Mouse (Mus musculus): ENCODE results near the gene Sec14l2. TPM values are rescaled to one million over a fixed set of nuclear protein-coding genes. Genes with fewer than 3 reads are reported as not detected.
A peak's percentile ranks its signal among the peaks of the same experiment; 100 is the strongest.

The Sec14l2 gene
- polyA plus RNA-seq (2012; rRNA removed) (6.9 and 9.5 TPM in 2 replicates), polyA plus RNA-seq (2014; fragmentation: Nextera tagmentation; extraction: Ambion mirVana) (4.5 and 6.0 TPM in 2 replicates)

- no peaks in the 10 kb centered on the region; the same call in 1 of the 2 replicates for H3K9me3 ChIP-seq (ENCODE audit: control insufficient read depth, low read length)
- H3K27ac ChIP-seq: no peak within 1 kb of the TSS
- no peak for DNase-seq (ENCODE audit: low read depth in 3 of 3, low spot score in 3 of 3)
- H3K4me3 ChIP-seq (ENCODE audit: insufficient read depth in 1 of 2, low read depth in 2 of 2, low read length in 2 of 2): no peak within 1 kb of the TSS
- H3K4me1 ChIP-seq (replicated peaks; ENCODE audit: control insufficient read depth in 2 of 2, insufficient read depth in 2 of 2, low read length in 1 of 2): peaks cover 4 to 23% of the 10 kb centered on the region in 2 experiments
- no peak for ATAC-seq (ENCODE audit: insufficient read depth)
- H3K4me2 ChIP-seq (ENCODE audit: low read depth): peak within 1 kb of the TSS; percentile 43
- H3K27me3 ChIP-seq (ENCODE audit: control insufficient read depth, insufficient read depth, low read length): peaks cover 24% of the 10 kb centered on the region
- TF ChIP-seq CTCF (IDR thresholded peaks at IDR 0.05; ENCODE audit: low read depth) (no peak), EP300 (IDR thresholded peaks at IDR 0.05; ENCODE audit: low read depth) (no peak)
- H3K36me3 ChIP-seq (replicated peaks; ENCODE audit: control insufficient read depth, insufficient read depth, low read depth): no peaks in the 10 kb centered on the region
- 34% methylated on average over 10 of the region's 10 CpGs for WGBS (ENCODE audit: insufficient replicate concordance)
- H3K9ac ChIP-seq (replicated peaks): 0 out of 2 replicates have a peak within 1 kb of the TSS, but pooled peaks have one; percentile 16
Measured at GRCm38 (mm10) chr11:4122742-4123579, at the start of gene Sec14l2. Gene Sec14l2 (minus strand): TSS chr11:4123415.

- Histone ChIP-seq H3K4me3 (ENCODE audit: insufficient read depth in 1 of 2, low read depth in 2 of 2, low read length in 2 of 2) (no peak overlapping the region), H3K9me3 (ENCODE audit: control insufficient read depth, low read length) (no peaks in the 10 kb centered on the region), H3K36me3 (replicated peaks; ENCODE audit: control insufficient read depth, insufficient read depth, low read depth) (peaks cover 94% of the 10 kb centered on the region), H3K27me3 (ENCODE audit: control insufficient read depth, insufficient read depth, low read length) (no peaks in the 10 kb centered on the region), H3K4me2 (ENCODE audit: low read depth) (no peak overlapping the region), H3K27ac (no peak overlapping the region), H3K9ac (replicated peaks) (no peak overlapping the region), H3K4me1 (replicated peaks; ENCODE audit: control insufficient read depth in 2 of 2, insufficient read depth in 2 of 2, low read length in 1 of 2) (peaks cover 2 to 8% of the 10 kb centered on the region in 2 experiments)
- TF ChIP-seq EP300 (IDR thresholded peaks at IDR 0.05; ENCODE audit: low read depth) (no peak), CTCF (IDR thresholded peaks at IDR 0.05; ENCODE audit: low read depth) (no peak)
- no peak for DNase-seq (ENCODE audit: low read depth in 3 of 3, low spot score in 3 of 3)
- 71% methylated on average over 7 of the region's 7 CpGs for WGBS (ENCODE audit: insufficient replicate concordance)
- ATAC-seq (ENCODE audit: insufficient read depth): no peak
Measured at GRCm38 (mm10) chr11:4166467-4167090, 43.4 kb upstream of the Sec14l2 start.

- Histone ChIP-seq H3K4me3 (ENCODE audit: insufficient read depth in 1 of 2, low read depth in 2 of 2, low read length in 2 of 2) (no peak overlapping the region), H3K4me1 (replicated peaks; ENCODE audit: control insufficient read depth in 2 of 2, insufficient read depth in 2 of 2, low read length in 1 of 2) (peaks cover 8 to 19% of the 10 kb centered on the region in 2 experiments), H3K9me3 (ENCODE audit: control insufficient read depth, low read length) (no peaks in the 10 kb centered on the region), H3K27me3 (ENCODE audit: control insufficient read depth, insufficient read depth, low read length) (no peaks in the 10 kb centered on the region), H3K27ac (no peak overlapping the region), H3K36me3 (replicated peaks; ENCODE audit: control insufficient read depth, insufficient read depth, low read depth) (peaks cover 78% of the 10 kb centered on the region), H3K4me2 (ENCODE audit: low read depth) (no peak overlapping the region), H3K9ac (replicated peaks) (no peak overlapping the region)
- ATAC-seq (ENCODE audit: insufficient read depth) (no peak), DNase-seq (ENCODE audit: low read depth in 3 of 3, low spot score in 3 of 3) (no peak)
- TF ChIP-seq EP300 (IDR thresholded peaks at IDR 0.05; ENCODE audit: low read depth) (no peak), CTCF (IDR thresholded peaks at IDR 0.05; ENCODE audit: low read depth) (no peak)
- WGBS (ENCODE audit: insufficient replicate concordance): 87% methylated on average over 2 of the region's 2 CpGs
Measured at GRCm38 (mm10) chr11:4164701-4165100, 41.5 kb upstream of the Sec14l2 start.

- DNase-seq (ENCODE audit: low read depth in 3 of 3, low spot score in 3 of 3): no peak
- no peaks in the 10 kb centered on the region for H3K27me3 ChIP-seq (ENCODE audit: control insufficient read depth, insufficient read depth, low read length)
- H3K36me3 ChIP-seq (replicated peaks; ENCODE audit: control insufficient read depth, insufficient read depth, low read depth): peaks cover 44% of the 10 kb centered on the region
- no peaks in the 10 kb centered on the region for H3K9me3 ChIP-seq (ENCODE audit: control insufficient read depth, low read length)
- peak overlapping the region; percentile 73 to 87 for H3K4me3 ChIP-seq (ENCODE audit: insufficient read depth in 1 of 2, low read depth in 2 of 2, low read length in 2 of 2)
- H3K27ac ChIP-seq: peak overlapping the region; percentile 49
- WGBS (ENCODE audit: insufficient replicate concordance): 3% methylated on average over 15 of the region's 15 CpGs
- peak overlapping the region; percentile 83 for H3K9ac ChIP-seq (replicated peaks)
- ATAC-seq (ENCODE audit: insufficient read depth): peak; percentile 26; the same call in 1 of the 2 replicates
- no peak for TF ChIP-seq CTCF (IDR thresholded peaks at IDR 0.05; ENCODE audit: low read depth)
- TF ChIP-seq EP300 (IDR thresholded peaks at IDR 0.05; ENCODE audit: low read depth): no peak
- H3K4me1 ChIP-seq (replicated peaks; ENCODE audit: control insufficient read depth in 2 of 2, insufficient read depth in 2 of 2, low read length in 1 of 2): peaks cover 11 to 21% of the 10 kb centered on the region in 2 experiments
- H3K4me2 ChIP-seq (ENCODE audit: low read depth): peak overlapping the region; percentile 89
Measured at GRCm38 (mm10) chr11:4160758-4161480, 37.7 kb upstream of the Sec14l2 start.
